ENCODE assay signal across 26 mouse cellular contexts in the genomic region with DNA sequence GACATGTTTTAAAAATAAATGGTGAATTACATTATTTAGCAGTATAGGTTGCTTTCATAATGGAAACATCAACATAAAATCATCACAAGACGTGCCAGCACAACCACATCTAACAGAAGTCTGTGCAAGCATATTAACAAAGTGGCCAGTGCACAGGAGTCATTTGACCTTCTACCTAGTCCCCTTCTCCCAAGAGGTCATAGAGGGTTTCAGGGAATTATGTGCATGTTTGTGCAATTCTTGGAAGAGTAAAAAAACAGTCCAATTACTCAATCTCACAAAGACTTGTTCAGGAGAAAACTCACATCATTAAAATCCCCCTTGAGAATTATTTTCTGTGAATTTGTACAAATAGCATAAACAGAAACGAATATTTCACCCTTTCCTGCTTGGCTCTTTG. TPM values are rescaled to one million over a fixed set of nuclear protein-coding genes. Genes with fewer than 3 reads are reported as not detected.
DNase-seq lines count a peak whose midpoint lies in the region; ATAC-seq and TF ChIP-seq lines count a peak whose summit lies in the region.
"Had no signal": no experiment of that assay in that cellular context is flagged by ENCODE, and none has a peak within 500 bp of the region (broad histone marks: within the 10 kb centered on the region; RNA-seq: fewer than 3 reads in every experiment).

No protein-coding gene starts in this region.

- no peak for TF ChIP-seq CTCF in liver, postnatal 0 days (IDR thresholded peaks at IDR 0.05; ENCODE audit: low read depth)

- H3K4me2 ChIP-seq in liver, postnatal 0 days (ENCODE audit: low read depth, low read length): no peak overlapping the region
- H3K4me2 ChIP-seq: embryonic facial prominence, embryonic 12.5 days; forebrain, embryonic 13.5 days; forebrain, embryonic 15.5 days had no signal

- H3K4me1 ChIP-seq in liver, postnatal 0 days (ENCODE audit: insufficient read depth): no peaks in the 10 kb centered on the region
- H3K4me1 ChIP-seq: embryonic facial prominence, embryonic 10.5 days; embryonic facial prominence, embryonic 12.5 days; forebrain, embryonic 13.5 days; forebrain, embryonic 15.5 days had no signal

- no peak overlapping the region for H3K4me3 ChIP-seq in liver, postnatal 0 days (ENCODE audit: low read depth, low read length)
- H3K4me3 ChIP-seq: embryonic facial prominence, embryonic 10.5 days; embryonic facial prominence, embryonic 12.5 days; forebrain, embryonic 13.5 days; forebrain, embryonic 15.5 days had no signal

- H3K27me3 ChIP-seq in liver, postnatal 0 days (ENCODE audit: insufficient read depth, low read length): no peaks in the 10 kb centered on the region
- H3K27me3 ChIP-seq: CH12.LX; embryonic facial prominence, embryonic 12.5 days; forebrain, embryonic 13.5 days; forebrain, embryonic 15.5 days had no signal

- DNase-seq in adrenal gland, postnatal 10 days: peak; percentile 11
- DNase-seq in adrenal gland, postnatal 4 days (ENCODE audit: low spot score in 2 of 2): no peak
- no peak for DNase-seq in liver, postnatal 0 days
- DNase-seq in liver: no peak
- peak; percentile 7 for DNase-seq in skeletal muscle tissue, adult 2 months (ENCODE audit: low read depth, low spot score)
- no peak for DNase-seq in gastrocnemius, postnatal 10 days
- DNase-seq: adrenal gland, adult 2 months; adrenal gland, postnatal 14 days; adrenal gland, postnatal 36 days; B cell, adult 2 months; cerebellum, adult 11-12 months; cerebellum, adult 2 months; cerebellum, adult 9-10 months; cerebellum, postnatal 10 days; cerebellum, postnatal 25 days; forebrain, postnatal 0 days had no signal

- H3K9ac ChIP-seq in liver, postnatal 0 days (replicated peaks): no peak overlapping the region
- H3K9ac ChIP-seq: embryonic facial prominence, embryonic 12.5 days; forebrain, embryonic 13.5 days; forebrain, embryonic 15.5 days; forebrain, postnatal 0 days had no signal

- no peaks in the 10 kb centered on the region for H3K9me3 ChIP-seq in liver, postnatal 0 days (ENCODE audit: low read length)
- H3K9me3 ChIP-seq: embryonic facial prominence, embryonic 10.5 days; embryonic facial prominence, embryonic 12.5 days; forebrain, embryonic 13.5 days; forebrain, embryonic 15.5 days had no signal

- TF ChIP-seq EP300 in liver, postnatal 0 days (IDR thresholded peaks at IDR 0.05; ENCODE audit: low read depth): peak; percentile 42; the same call in 1 of the 2 replicates

- peak; percentile 89 for ATAC-seq in liver, postnatal 0 days
- ATAC-seq: activated CD4-positive, CD25-positive, alpha-beta regulatory T cell, adult 4 months; CD4-positive, CD25-positive, alpha-beta regulatory T cell, adult 4 months; forebrain, embryonic 13.5 days; forebrain, embryonic 15.5 days; forebrain, postnatal 0 days; Patski had no signal

- 61% methylated on average over 2 of the region's 2 CpGs for WGBS in liver, postnatal 0 days (ENCODE audit: insufficient replicate concordance)

- peak overlapping the region; percentile 66 for H3K27ac ChIP-seq in liver, postnatal 0 days (ENCODE audit: low read depth)
- H3K27ac ChIP-seq: embryonic facial prominence, embryonic 10.5 days; embryonic facial prominence, embryonic 12.5 days; forebrain, embryonic 13.5 days; forebrain, embryonic 15.5 days had no signal

- H3K36me3 ChIP-seq in liver, postnatal 0 days (replicated peaks; ENCODE audit: insufficient read depth, low read length): no peaks in the 10 kb centered on the region
- H3K36me3 ChIP-seq: embryonic facial prominence, embryonic 10.5 days; embryonic facial prominence, embryonic 12.5 days; forebrain, embryonic 15.5 days; G1E had no signal

RNA-seq across cellular contexts. Expression of a gene that starts 50.2 kb away (rescaled TPM):
- under 1 TPM; 0.21 to 0.24 TPM for total RNA-seq in adrenal gland, postnatal 10 days (2021)
- under 1 TPM; 0.39 to 0.42 TPM for total RNA-seq in adrenal gland, postnatal 4 days (2021)
- polyA plus RNA-seq in liver, postnatal 0 days (2015; fragmentation: Nextera tagmentation; extraction: Ambion mirVana): not detected in 2 replicates
- not detected for total RNA-seq in gastrocnemius, postnatal 10 days (2021)
- total RNA-seq: CH12.LX had no signal
- polyA plus RNA-seq: activated CD4-positive, CD25-positive, alpha-beta regulatory T cell, adult 4 months; CD4-positive, CD25-positive, alpha-beta regulatory T cell, adult 4 months; cerebellum, adult 2 months; forebrain, embryonic 11.5 days; forebrain, embryonic 13.5 days; G1E; Patski had no signal

Comparison
In these comparisons a context has a peak if more than half of its experiments do, and no peak if none do; other contexts are left out.
1. DNase-seq: peak in adrenal gland, postnatal 10 days (single experiment) and skeletal muscle tissue, adult 2 months (single experiment); none in adrenal gland, postnatal 4 days (0 of 2), liver, postnatal 0 days (single experiment), liver (single experiment) and gastrocnemius, postnatal 10 days (single experiment).